Mouse (Mus musculus): ENCODE results near the gene Cdk7.

DNA sequence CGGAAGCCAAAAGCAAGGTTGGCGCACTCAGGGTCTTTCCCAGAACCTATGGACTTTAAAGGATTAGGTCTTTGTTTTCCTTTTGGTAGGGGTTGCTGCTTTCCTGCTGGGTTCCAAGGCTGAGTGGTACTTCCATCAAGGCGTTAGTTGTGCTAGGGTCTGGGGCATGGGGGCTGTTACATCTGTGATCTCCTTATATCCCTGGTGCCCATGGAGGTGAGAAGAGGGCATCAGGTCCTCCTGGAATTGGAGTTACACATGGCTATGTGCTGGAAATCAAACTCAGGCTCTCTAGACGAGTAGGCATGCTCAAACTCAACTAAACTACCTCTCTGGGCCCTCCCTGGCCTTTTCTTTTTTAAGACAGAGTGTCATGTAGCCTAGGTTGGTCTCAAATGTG lies 23.4 kb upstream of the Cdk7 start:
- TF ChIP-seq CTCF (IDR thresholded peaks at IDR 0.05) = no peak
- TF ChIP-seq POLR2A (IDR thresholded peaks at IDR 0.05; ENCODE audit: insufficient read depth, low read depth, low read length) = no peak
- TF ChIP-seq EP300 (IDR thresholded peaks at IDR 0.05; ENCODE audit: insufficient read depth, low read depth, low read length) = no peak

Measured in heart, adult 2 months (tissue).